ENCODE assay signal across 9 mouse cellular contexts in the genomic region with DNA sequence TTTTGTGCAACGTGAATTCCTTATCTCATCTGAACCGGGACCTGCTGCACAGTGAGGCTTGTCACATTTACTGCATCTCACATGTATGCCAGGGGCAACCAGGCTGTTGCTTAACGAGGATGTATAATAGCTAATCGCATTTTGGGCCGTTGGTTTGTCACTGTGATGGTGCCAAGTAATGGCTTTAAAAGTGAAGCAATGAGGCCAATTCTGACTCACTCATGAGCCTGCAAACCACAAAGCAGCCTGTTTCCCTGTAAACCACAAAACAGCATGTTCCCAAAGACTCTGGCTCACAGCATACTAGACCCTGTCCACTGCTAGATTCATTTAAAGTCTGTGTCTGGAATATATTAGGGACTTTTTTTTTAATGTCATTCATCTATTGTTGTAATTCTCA.
DNase-seq lines count a peak whose midpoint lies in the region; ATAC-seq and TF ChIP-seq lines count a peak whose summit lies in the region.
"Had no signal": no experiment of that assay in that cellular context is flagged by ENCODE, and none has a peak within 500 bp of the region (broad histone marks: within the 10 kb centered on the region; RNA-seq: fewer than 3 reads in every experiment).

No protein-coding gene starts in this region.

- H3K4me2 ChIP-seq in midbrain, embryonic 11.5 days = no peak overlapping the region

- no peaks in the 10 kb centered on the region for H3K36me3 ChIP-seq in kidney, adult 2 months (ENCODE audit: control insufficient read depth, insufficient read depth, low read length)
- no peaks in the 10 kb centered on the region for H3K36me3 ChIP-seq in midbrain, embryonic 11.5 days (ENCODE audit: control insufficient read depth, insufficient read depth, low read length)

- DNase-seq in kidney, adult 2 months = peak; percentile 10
- DNase-seq in kidney, adult 18-20 months = no peak
- DNase-seq in MN1 (ENCODE audit: low spot score) = peak; percentile 31
- peak; percentile 11 for DNase-seq in left cerebral cortex, postnatal 4 days
- DNase-seq in midbrain, embryonic 11.5 days (ENCODE audit: low spot score, missing footprints) = no peak
- DNase-seq in cerebellum, adult 18-20 months = no peak

- no peaks in the 10 kb centered on the region; the same call in 1 of the 2 replicates for H3K27me3 ChIP-seq in kidney, adult 2 months (replicated peaks; ENCODE audit: control insufficient read depth, insufficient read depth, low read length)
- H3K27me3 ChIP-seq in midbrain, embryonic 11.5 days (ENCODE audit: control insufficient read depth, insufficient read depth, low read length) = no peaks in the 10 kb centered on the region

- no peaks in the 10 kb centered on the region; the same call in 1 of the 2 replicates for H3K9me3 ChIP-seq in midbrain, embryonic 11.5 days (ENCODE audit: control insufficient read depth, low read length)

- no peak overlapping the region for H3K4me3 ChIP-seq in kidney, adult 2 months (ENCODE audit: insufficient read depth, low read depth, low read length)
- H3K4me3 ChIP-seq in midbrain, embryonic 11.5 days (ENCODE audit: low read depth, low read length) = no peak overlapping the region

- peak; percentile 85 for ATAC-seq in common myeloid progenitor, adult 5-6 weeks (replicated peaks; ENCODE audit: low read depth, poor library complexity, severe bottlenecking)
- no peak for ATAC-seq in frontal cortex, adult (ENCODE audit: low TSS enrichment)
- ATAC-seq in midbrain, embryonic 11.5 days (ENCODE audit: low FRiP score) = no peak

- TF ChIP-seq CTCF in kidney, adult 2 months (conservative IDR thresholded peaks at IDR 0.05; ENCODE audit: insufficient read depth, insufficient read length, low read depth, low read length) = no peak

- no peak overlapping the region for H3K27ac ChIP-seq in kidney, adult 2 months (ENCODE audit: insufficient read depth, low read depth, low read length)
- no peak overlapping the region for H3K27ac ChIP-seq in midbrain, embryonic 11.5 days (ENCODE audit: low read depth, low read length)
- H3K27ac ChIP-seq: macrophage had no signal

- no peak for TF ChIP-seq POLR2A in kidney, adult 2 months (IDR thresholded peaks at IDR 0.05; ENCODE audit: low read depth, low read length)

- H3K9ac ChIP-seq in midbrain, embryonic 11.5 days (ENCODE audit: low read length) = no peak overlapping the region

- 18% methylated on average over 5 of the region's 5 CpGs for WGBS in kidney, adult 2 months
- WGBS in midbrain, embryonic 11.5 days = 90% methylated on average over 5 of the region's 5 CpGs

- H3K4me1 ChIP-seq in kidney, adult 2 months (ENCODE audit: control insufficient read depth, insufficient read depth, low read length) = no peaks in the 10 kb centered on the region; the same call in 1 of the 2 replicates
- no peaks in the 10 kb centered on the region for H3K4me1 ChIP-seq in midbrain, embryonic 11.5 days (ENCODE audit: control insufficient read depth, insufficient read depth, low read length)

- intact Hi-C loops in left cerebral cortex, postnatal 4 days (cut with DNase I) = no loop called here

Comparison
In these comparisons a context has a peak if more than half of its experiments do, and no peak if none do; other contexts are left out.
1. DNase-seq: peak in kidney, adult 2 months (single experiment), MN1 (single experiment) and left cerebral cortex, postnatal 4 days (single experiment); none in kidney, adult 18-20 months (single experiment), midbrain, embryonic 11.5 days (single experiment) and cerebellum, adult 18-20 months (0 of 2).